Comparison of ENCODE assay signal across 18 mouse cellular contexts in genomic region chr1:193568586-193569174, GRCm38 (mm10).
DNase-seq lines count a peak whose midpoint lies in the region; ATAC-seq lines count a peak whose summit lies in the region.
"Had no signal": no experiment of that assay in that cellular context is flagged by ENCODE, and none has a peak within 500 bp of the region (broad histone marks: within the 10 kb centered on the region; RNA-seq: fewer than 3 reads in every experiment).

No protein-coding gene starts in this region.

- no peaks in the 10 kb centered on the region for H3K9me3 ChIP-seq in embryonic facial prominence, embryonic 10.5 days
- no peaks in the 10 kb centered on the region for H3K9me3 ChIP-seq in kidney, embryonic 16.5 days (ENCODE audit: low read length)
- no peaks in the 10 kb centered on the region for H3K9me3 ChIP-seq in stomach, embryonic 15.5 days
- H3K9me3 ChIP-seq: forebrain, embryonic 10.5 days; liver, embryonic 13.5 days; neural tube, embryonic 12.5 days had no signal

- peak; percentile 74 for ATAC-seq in kidney, embryonic 16.5 days (ENCODE audit: low FRiP score, low TSS enrichment)
- ATAC-seq in stomach, embryonic 15.5 days (ENCODE audit: insufficient read depth, low FRiP score, low read depth): peak; percentile 22; the same call in 1 of the 2 replicates
- no peak for ATAC-seq in megakaryocyte-erythroid progenitor cell, adult 5-6 weeks (replicated peaks; ENCODE audit: low FRiP score, low TSS enrichment, poor library complexity, severe bottlenecking)
- ATAC-seq: hindbrain, postnatal 0 days; midbrain, embryonic 16.5 days had no signal

- no peak overlapping the region for H3K4me2 ChIP-seq in kidney, embryonic 16.5 days (replicated peaks; ENCODE audit: low read depth, low read length)
- H3K4me2 ChIP-seq in stomach, embryonic 15.5 days: no peak overlapping the region
- H3K4me2 ChIP-seq: liver, embryonic 13.5 days; neural tube, embryonic 12.5 days had no signal

- no peaks in the 10 kb centered on the region for H3K36me3 ChIP-seq in embryonic facial prominence, embryonic 10.5 days (replicated peaks)
- no peaks in the 10 kb centered on the region for H3K36me3 ChIP-seq in kidney, embryonic 16.5 days (ENCODE audit: insufficient read depth, low read length)
- no peaks in the 10 kb centered on the region for H3K36me3 ChIP-seq in stomach, embryonic 15.5 days
- H3K36me3 ChIP-seq: forebrain, embryonic 10.5 days; liver, embryonic 13.5 days; neural tube, embryonic 12.5 days had no signal

- WGBS in embryonic facial prominence, embryonic 10.5 days: 36% methylated on average over 4 of the region's 4 CpGs
- 50% methylated on average over 4 of the region's 4 CpGs for WGBS in kidney, embryonic 16.5 days
- WGBS in stomach, embryonic 15.5 days: 38% methylated on average over 4 of the region's 4 CpGs

- 0 out of 2 replicates have a peak overlapping the region, but pooled peaks have one; percentile 30 for H3K27ac ChIP-seq in embryonic facial prominence, embryonic 10.5 days (replicated peaks)
- 0 out of 2 replicates have a peak overlapping the region, but pooled peaks have one; percentile 28 for H3K27ac ChIP-seq in kidney, embryonic 16.5 days (ENCODE audit: low read length)
- H3K27ac ChIP-seq in stomach, embryonic 15.5 days: peak overlapping the region; percentile 65
- H3K27ac ChIP-seq: forebrain, embryonic 10.5 days; heart, adult 2 months; hindbrain, postnatal 0 days; layer of hippocampus, adult 2 months; liver, embryonic 13.5 days; macrophage; neural tube, embryonic 12.5 days had no signal

- no peaks in the 10 kb centered on the region for H3K27me3 ChIP-seq in embryonic facial prominence, embryonic 10.5 days (replicated peaks; ENCODE audit: low read depth, poor library complexity, severe bottlenecking)
- no peaks in the 10 kb centered on the region for H3K27me3 ChIP-seq in kidney, embryonic 16.5 days (ENCODE audit: insufficient read depth, low read length)
- H3K27me3 ChIP-seq in stomach, embryonic 15.5 days (replicated peaks): no peaks in the 10 kb centered on the region
- H3K27me3 ChIP-seq: liver, embryonic 13.5 days; neural tube, embryonic 12.5 days had no signal

- H3K4me3 ChIP-seq in embryonic facial prominence, embryonic 10.5 days: no peak overlapping the region
- H3K4me3 ChIP-seq in kidney, embryonic 16.5 days (ENCODE audit: low read length): no peak overlapping the region
- H3K4me3 ChIP-seq in stomach, embryonic 15.5 days (replicated peaks): no peak overlapping the region
- H3K4me3 ChIP-seq: forebrain, embryonic 10.5 days; heart, adult 2 months; layer of hippocampus, adult 2 months; liver, embryonic 13.5 days; neural tube, embryonic 12.5 days had no signal

- H3K9ac ChIP-seq in kidney, embryonic 16.5 days (replicated peaks; ENCODE audit: low read length): no peak overlapping the region
- no peak overlapping the region for H3K9ac ChIP-seq in stomach, embryonic 15.5 days
- H3K9ac ChIP-seq: liver, embryonic 13.5 days; neural tube, embryonic 12.5 days had no signal

- DNase-seq in lung, postnatal 10 days: peak; percentile 6
- no peak for DNase-seq in lung, postnatal 4 days
- no peak for DNase-seq in embryonic facial prominence, embryonic 10.5 days (ENCODE audit: low spot score)
- no peak for DNase-seq in spleen, postnatal 4 days (ENCODE audit: low spot score in 2 of 2)
- no peak for DNase-seq in cerebellum, adult 11-12 months
- DNase-seq: cerebellum, adult 8-10 months; heart, adult 2 months; heart, postnatal 14 days; liver, embryonic 13.5 days had no signal

- peaks cover 7% of the 10 kb centered on the region; the same call in 1 of the 2 replicates for H3K4me1 ChIP-seq in embryonic facial prominence, embryonic 10.5 days
- H3K4me1 ChIP-seq in kidney, embryonic 16.5 days (ENCODE audit: insufficient read depth, low read length): 0 out of 2 replicates have a peak, but pooled peaks cover 12% of the 10 kb centered on the region
- H3K4me1 ChIP-seq in stomach, embryonic 15.5 days: 0 out of 2 replicates have a peak, but pooled peaks cover 6% of the 10 kb centered on the region
- H3K4me1 ChIP-seq: forebrain, embryonic 10.5 days; liver, embryonic 13.5 days; neural tube, embryonic 12.5 days had no signal
